Mouse (Mus musculus) CD4-positive, CD25-positive, alpha-beta regulatory T cell, adult 4 months (primary cell): ENCODE results near the gene Cdhr2. TPM values are rescaled to one million over a fixed set of nuclear protein-coding genes. Genes with fewer than 3 reads are reported as not detected.

Experiments
- ATAC-seq: one replicate; pipeline ENCODE4 v1.8.0; 2017
- polyA plus RNA-seq, 2 experiments: library from polyadenylated mRNA; unstranded; fragments of 100-300 nt; shearing (Covaris generic); gene quantifications; one replicate each; pipeline ENCODE4 v1.2.1; 2017

Cdhr2 gene
- polyA plus RNA-seq: not detected

DNA sequence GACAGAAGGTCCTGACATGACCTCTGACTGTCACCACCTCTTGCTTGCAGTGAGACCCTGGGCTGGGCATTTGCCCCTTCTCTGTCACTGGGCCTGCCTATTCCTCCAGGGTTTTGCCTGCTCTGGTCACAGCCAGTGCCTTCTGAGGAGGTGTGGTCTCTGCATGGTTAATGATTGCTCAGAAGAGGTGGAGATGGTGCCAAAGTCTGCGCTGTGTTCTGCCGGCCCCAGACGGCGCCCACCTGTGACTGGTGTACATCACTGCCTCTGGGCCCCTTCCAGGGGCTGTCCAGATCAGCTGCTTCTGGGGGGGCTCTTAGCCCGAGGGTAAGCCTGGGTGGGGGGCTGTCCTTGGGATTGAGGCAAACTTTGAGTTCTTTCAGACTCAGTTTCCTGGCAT, at the start of gene Cdhr2:
Gene Cdhr2, plus strand, starts transcription at position 219 of the 400 bp plus-strand sequence.
- ATAC-seq: no peak

DNA sequence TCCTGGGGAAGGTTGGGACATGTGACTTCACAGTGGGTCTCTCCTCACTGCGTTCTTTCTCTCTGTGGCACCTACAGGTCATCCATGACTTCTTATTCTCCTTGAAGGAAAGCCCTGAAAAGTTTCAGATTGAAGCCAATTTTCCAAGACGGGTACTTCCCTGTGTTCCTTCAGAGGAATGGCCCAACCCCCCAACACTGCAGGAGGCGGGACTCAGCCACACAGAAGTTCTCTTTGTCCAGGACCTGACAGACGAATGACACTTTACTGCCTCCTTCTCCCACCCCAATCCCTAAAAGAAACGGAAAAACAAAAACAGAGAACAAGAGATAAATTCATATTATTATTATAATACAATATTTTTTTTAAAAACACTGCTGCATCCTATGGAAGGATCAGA, 40.4 kb upstream of the Cdhr2 start:
- ATAC-seq: no peak

DNA sequence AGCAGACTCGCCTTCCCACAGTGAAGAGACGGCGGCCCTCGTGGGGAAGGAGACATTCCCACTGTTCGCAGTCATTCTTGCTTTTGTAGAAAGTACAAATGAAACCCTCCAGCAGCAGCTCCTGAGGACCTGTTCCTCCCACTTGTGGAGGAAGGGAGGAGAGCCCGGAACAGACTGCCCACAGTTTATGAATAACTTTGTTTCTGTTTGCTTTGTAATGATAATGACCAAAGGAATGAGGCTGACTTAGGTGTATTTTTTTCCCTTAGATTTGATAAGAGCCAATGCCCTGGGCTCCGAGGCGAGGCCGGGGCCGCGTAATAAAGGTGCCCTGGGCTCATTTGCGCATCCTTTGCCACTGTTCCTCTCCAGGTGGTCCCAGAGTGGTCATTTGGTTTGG, 39.9 kb upstream of the Cdhr2 start:
- ATAC-seq: no peak

DNA sequence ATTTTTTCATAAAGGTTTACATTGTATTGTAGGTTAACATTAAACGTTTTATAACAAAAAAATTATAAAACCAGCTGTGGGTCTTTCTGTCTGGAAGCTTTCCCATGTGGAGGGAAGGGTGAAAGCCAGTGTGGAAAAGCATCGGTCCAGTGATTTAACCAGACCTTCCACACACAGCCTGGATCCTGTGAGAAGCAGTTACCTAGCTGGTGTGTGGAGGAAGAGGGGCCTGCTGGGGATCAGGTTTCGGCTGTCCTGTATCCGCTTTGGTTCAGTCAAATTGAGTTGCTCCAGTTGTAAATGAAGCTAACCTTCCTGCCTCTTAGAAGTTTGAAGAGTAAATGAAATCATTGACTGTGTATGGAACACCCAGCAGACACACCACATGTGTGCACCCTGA, 37.3 kb upstream of the Cdhr2 start:
- no peak for ATAC-seq

DNA sequence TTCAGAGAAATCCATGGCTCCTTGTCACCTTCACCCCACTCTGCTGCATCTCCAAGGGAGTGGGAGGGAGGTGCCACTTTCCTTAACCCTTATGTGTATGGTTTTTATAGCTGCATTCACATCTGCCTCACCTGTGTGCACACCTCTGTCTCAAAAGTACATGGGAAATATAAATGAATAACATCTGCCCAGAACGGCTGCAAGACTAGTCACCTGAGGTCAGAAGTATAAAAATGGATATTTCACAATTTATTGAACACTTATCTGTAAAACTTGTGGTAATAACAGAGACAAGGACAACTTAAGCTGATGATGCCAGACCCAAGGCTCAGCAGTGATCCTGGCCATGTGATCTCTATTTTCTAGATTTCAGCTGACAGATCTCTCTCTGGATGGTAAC, 36.8 kb upstream of the Cdhr2 start:
- no peak for ATAC-seq

DNA sequence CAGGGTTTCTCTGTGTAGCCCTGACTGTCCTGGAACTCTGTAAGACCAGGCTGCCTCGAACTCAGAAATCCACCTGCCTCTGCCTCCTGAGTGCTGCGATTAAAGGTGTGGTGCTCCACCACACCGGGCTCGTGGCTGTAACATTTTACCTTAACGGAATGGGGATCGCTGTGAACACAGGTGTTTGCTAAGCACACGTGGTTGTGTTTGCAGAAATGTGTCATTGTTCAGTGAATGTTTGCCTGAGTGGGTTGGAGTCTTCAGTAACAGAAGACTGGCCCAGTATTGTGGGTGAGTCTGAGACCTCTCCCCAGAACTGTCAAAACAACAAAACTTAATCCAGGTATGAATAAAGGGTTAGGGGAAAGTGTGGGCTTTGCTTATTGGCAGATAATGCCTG, 36.2 kb upstream of the Cdhr2 start:
- no peak for ATAC-seq

DNA sequence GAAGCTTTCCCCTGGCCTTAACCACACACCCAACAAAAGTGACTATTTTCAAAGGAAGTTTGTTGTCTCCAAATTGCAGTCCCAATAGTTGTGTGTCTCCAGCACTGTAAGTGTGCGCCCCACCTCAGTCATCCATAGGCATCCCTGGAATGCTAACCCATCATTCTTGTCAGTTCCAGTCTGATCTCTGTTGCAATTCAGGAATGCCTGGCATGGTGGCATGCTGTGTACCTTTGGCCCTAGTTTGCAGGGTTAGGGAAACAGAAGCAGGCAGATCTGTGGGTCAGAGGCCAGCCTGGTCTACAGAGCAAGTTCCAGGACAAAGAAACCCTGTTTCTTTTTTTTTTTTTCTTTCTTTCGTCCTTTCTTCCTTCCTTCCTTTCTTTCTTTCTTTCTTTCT, 30.8 kb upstream of the Cdhr2 start:
- ATAC-seq: no peak

DNA sequence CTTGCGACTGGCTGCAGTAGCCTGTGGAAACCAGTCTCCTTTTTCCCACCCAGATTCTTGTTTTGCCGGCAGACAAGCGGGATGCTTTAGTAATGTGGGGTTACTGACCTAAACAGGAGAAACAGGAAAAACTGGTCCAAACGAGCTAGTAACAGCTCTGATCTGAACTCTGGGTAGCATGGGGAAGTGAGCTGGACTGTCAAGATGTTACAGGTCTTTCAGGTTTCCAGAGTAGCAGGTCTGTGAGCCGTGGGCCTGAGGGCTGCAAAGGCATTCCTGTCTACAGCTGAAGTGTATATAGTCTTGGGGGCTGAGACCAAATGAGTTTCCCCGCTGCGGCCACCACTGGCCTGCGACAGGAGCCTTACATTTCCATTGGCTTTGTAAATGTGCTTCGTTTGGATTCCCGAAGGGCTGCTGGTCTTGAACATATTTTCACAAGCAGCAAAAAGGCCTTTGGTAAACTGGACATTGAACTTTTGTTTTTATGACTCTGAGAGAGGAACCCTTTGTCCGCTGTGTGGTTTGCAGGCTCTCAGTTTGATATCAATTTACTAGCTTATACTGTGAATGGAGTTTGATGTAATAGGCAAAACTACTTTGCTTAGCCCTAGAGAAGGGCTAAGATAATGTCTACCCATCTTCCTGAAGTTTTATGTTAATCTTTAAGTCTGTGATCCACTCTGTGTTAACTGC, 25.2 kb upstream of the Cdhr2 start:
- ATAC-seq: no peak

DNA sequence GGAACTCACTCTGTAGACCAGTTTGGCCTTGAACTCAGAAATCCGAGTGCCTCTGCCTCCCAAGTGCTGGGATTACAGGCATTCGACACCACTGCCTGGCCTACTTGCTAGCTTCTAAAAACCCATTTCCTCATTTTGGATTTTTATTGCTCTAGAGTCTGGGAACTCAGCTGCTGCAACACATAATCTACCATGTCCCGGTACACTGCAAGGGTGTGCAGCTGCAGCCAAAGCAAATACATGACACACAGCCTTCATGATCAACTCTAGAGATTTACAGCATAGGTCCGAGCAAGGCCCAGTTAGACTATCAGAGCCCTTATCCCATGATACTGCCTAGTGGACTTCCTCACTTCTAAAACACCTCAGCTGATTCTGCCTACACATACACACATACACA, 23.0 kb upstream of the Cdhr2 start:
- no peak for ATAC-seq

DNA sequence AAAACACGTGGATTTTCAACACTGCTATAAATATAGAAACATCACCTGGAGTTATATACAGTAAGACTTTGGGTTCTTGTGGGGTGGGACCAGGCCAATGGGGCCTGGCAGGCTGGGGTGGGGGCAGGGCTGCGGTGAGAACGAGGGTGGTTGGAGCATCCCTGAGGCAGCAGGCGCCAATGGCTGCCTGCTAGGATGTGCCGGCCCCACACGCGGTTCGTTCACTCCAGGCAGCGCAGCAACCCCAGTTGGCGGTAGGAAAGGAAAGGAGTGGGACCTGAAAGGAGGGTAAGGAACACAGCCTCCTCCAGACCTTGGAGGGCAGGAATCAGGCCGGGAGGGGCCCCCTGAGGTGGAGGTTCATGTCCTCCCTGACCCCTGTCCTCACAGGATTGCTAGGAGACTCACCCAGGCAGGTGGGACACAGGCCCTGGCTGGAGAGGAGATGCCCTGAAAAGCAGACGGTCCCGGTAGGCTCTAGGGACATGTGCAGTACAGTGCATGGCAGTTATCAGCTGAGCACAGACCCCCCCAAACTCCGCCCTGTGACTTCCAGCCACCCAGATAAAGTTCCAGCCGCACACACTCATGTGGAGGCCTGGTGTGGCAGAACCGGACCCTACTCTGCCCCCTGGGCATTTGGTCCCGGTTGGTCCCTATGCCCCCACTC, 20.9 kb upstream of the Cdhr2 start:
- ATAC-seq: no peak

DNA sequence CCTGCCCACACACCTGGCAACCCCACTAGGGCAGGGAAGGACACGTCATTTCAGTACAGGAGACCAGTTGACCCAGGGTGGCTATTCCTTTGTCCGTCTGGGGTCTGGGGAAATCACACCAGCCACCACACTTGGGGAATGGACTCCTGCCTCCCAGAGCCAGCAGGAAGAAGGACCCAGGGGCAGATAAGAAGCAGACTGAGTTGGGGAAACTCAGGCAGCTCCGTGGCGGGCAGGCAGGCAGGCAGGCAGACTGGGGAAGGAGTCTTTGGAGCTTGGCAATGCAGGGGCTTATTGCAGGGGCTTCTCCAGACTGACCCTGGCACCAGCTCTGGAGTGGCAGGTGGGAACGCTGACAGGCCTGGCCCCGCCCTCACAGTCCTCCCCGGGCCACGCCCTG, 20.0 kb upstream of the Cdhr2 start:
- ATAC-seq: no peak

DNA sequence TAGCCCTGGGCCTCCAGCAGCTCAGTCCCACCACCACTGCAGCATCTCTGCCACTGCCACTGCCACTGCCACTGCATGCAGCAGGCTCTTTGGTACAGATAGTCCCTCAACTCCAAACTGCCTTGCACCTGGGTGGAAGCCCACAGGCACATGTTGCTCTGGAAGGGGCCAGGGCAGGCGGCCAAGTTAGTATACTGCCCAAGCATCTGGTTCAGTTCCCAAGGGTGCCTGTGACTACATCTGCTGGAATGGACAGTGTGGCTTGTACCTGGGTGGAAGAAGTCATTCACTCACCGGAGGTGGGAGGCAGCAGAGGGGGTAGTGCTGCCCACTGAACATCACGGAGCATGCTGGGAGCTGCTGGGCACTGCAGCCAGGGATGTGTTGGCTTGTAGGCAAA, 18.0 kb upstream of the Cdhr2 start:
- ATAC-seq: no peak

DNA sequence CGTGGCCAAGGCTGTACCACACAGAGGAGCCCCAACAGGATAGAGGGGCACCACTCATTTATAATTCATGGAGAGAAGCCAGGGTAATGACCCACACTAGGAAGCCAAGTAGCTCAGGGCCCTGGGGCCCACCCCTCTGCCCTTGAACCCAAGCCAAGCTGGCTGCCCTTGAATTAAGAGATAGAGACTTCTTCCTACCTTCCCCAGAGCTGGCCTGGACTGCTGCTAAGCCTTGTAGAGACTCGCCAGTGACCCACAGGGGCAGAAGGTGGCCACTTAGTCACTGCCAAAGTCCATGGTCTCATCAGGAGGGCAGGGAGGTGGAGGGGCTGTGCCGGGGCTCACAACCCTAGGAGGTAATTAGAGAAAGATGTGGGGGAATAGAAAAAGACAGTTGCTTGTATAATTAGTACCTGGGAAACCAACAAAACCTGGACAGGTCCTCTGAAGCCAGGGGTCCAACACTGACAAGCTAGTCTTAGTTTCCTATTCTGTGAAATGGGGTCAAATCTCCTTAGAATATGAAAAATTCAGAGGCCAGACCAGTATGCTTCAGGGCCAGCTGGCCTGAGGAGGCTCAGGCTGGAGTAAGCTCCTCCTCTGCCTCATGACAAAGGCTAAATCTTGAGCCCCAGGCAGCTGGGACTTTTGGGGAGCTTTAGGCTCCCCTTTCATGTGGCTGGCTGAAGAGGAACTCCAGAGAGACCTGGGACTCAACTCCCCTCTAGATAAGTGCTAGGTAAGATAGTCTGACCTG, 16.9 kb upstream of the Cdhr2 start:
- ATAC-seq: no peak

DNA sequence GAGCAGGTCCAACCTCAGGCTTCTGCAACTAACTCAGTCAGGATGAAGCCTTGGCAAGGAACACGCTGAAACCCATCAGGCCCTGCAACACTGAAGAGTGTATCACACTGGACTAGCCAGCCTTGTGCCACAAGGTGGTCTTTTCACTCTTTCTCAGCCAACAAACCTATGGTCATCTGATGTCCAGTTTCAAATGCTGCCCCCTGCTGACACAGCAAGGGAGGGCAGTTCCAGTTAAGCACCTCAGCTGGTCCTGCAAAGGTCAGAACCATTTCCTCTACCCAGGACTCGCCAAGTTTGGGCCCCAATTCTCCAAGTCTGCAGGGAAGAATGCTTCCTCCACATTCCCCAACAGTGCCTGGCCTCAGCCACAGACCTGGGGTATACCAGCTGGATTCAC, 16.1 kb upstream of the Cdhr2 start:
- no peak for ATAC-seq

DNA sequence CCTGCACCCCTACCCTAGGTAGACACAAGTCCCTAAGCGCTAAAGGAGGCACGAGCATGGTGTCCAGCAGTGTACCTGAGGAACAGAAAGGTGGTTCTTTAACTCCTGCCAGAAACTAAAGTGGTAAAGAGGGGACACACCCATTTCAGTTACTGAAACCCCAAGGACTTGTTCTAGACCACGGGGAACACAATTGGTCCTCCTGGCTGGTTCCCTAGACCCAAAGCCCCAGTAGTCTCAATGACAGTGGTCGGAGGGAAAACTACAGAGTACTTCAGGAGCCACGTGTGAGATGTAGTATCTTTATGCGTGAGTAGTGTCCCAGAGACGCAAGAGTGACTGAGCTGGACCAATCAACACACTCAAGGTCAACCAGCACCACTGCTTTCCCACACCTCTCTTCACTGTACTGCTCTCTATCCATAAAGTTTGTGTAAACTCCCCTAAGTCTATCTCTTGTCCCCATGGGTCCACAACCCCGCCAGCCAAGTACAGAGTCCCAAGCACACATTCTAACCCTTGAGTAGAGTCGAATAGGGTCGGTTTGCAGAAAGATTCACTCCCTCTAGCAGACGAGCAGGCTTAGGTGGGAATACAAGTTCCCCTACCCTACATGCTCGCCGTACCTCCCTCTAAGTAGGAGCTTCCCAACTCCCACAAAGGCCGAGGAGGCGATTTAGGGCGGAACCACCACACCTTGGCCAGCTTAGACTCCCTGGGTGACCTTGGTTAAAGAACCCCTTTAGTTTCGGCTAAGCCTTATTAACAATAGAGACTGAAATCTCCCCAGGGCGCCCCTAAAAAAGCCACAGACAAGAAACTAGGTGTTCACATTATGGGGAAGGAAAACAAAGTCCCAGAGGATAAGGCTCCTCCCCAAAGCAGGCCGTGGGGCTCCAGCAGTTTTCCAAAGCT, 14.9 kb upstream of the Cdhr2 start:
- ATAC-seq: no peak

DNA sequence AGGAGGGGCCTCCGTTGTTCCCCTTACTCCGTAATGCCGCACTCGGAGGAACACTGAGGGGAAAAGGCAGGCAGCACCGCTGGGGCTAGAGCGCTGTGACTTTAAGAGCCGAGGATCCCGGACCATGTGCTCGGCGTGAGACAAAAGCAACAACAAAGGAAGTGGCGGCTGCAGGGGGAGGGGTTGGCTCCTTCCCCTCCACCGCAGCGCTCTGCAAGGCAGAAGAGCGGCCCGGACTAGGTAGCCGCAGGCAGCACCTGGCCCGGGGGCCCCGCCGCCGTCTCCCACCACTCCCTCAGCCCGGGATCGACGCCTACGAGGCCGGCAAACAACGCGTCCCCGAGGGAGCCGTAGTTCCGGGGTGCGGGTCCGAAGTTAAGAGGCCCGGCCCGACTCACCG, 14.2 kb upstream of the Cdhr2 start:
- ATAC-seq: peak; percentile 73

DNA sequence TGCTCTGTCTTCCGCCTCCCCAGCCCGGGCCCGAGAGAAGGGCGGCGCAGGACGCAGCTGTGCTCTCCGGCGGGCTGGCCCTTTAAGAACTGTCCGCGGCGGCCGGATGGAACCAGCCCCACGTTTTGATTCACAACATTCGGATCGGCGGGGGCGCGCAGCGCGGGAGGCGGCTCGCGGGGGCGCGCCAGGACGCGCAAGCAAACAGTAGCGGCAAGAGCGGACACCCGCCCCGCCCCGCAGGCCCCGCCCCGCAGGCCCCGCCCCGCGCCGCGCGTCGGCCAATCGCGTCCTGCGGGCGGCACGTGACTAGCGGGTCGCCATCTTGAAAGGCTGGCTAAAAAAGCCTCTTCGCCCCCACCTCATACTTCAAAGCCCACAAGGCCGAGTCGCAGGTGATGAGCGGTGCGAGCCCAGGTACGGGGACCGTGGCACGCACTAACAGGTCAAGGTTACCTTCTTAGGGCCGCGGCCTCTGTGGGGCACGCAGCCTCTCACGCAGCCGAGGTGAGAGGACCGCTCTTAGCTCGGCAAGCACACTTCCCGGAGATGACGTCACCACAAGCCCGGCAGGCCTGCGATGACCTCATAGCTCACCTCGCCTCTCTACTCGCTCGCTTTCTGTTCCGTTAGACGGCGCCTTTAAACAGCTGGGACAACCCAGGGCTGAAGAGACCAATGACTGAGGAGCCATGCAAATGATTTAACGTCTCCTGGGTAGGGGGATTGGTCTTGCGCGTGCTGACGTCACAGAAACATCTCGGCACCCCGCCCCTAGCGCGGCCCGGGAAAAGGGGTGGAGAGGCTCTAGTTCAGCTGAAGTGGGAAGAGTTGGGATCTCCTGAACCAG, 13.5 kb upstream of the Cdhr2 start:
- peak; percentile 81 for ATAC-seq

DNA sequence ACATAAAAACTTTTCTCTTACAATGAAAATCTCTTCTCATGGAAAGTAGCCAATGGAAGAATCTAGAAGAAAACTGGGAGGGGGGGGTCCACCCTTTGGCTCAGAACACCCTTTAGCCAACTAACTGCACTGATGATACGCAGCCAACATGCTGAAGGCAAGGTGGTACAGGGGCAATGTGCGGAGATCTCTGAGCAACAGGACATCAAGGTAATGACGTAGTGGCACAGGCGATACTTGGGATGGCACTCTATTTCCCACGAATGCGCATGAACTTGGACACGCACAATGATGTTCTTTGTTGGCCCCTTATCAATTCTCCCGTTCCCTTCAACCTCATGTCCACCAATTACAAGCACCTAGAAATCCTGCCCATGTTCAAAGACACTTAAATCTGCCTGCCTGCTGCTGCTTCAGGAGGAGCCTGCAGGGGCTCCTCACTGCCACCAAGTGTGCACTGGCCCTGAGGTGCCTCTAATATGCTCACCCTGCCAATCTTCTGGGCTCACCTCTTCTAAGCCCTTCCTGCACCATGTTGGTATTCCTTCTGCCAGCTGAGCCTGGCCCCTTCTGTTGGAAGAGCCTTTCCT, 11.0 kb upstream of the Cdhr2 start:
- no peak for ATAC-seq

DNA sequence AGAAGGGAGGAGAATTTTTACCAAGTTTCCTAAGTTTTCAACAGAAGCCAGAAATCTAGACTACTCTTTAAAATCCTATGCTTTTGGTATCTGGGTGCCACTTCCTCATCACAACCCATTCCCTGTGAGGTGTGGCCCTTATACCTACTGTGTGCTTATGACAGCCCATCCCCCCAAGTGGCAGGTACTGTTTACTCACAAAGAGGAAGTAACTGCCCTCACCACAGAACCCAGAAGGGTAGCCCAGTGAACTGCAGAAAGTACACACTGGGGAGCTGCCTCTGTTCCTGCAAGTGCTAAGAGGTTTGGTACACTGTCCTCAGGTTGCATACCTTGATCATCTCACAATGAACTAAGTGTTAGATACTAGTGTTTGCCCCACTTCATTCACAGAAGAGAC, 9.5 kb upstream of the Cdhr2 start:
- ATAC-seq: no peak

DNA sequence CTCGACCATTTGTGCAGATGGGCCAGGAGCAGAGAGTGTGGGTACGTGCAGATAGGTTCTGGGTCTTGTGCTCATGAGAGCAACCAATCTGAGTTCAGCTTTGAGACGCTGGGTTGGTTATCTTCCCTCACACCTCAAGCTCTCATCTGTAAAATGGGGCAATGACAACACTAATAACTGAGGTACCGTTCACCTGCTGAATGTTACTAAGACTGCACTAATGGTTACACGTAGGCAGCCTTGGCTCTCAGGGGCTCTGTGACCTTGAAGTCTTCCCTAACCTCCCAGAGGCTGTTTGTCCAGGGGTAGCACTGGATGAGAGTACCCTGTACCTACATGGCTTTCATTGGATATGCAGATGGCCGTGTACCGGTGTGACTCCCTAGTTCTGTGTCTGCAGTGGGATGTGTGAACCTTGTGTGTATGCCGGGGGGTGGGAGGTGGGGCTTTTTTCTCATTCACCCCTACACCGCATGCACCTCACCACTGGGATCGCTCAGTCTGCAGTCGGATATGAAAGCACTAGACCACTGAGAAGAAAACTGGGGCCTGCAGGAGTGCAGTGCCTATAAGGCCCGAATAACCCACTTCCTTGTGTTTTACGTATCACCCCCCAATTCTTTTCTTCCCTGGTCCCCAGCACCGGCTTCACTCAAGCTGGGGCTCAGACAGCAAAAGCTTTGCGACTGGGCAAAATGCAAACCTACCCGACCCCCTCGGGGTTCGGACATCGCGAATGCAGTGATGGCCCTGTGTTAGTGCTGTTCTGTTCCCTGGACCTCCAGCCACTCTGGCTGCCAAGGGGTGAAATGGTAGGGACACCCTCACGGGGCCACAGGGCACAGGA, 8.3 kb upstream of the Cdhr2 start:
- ATAC-seq: no peak
